Mouse (Mus musculus): Measurements from ENCODE around the gene Hyls1.

- TF ChIP-seq GATA1 (IDR thresholded peaks at IDR 0.05; ENCODE audit: low read length) (no peak), TAL1 (IDR thresholded peaks at IDR 0.05; ENCODE audit: low read length) (no peak)
Observed at GRCm38 (mm10) chr9:35564536-35565240, 5.5 kb downstream of the Hyls1 start.
